In genomic region chr11:58977150-58977549, GRCm38 (mm10) we compare ENCODE assay signal across 8 mouse cellular contexts. TPM values are rescaled to one million over a fixed set of nuclear protein-coding genes. Genes with fewer than 3 reads are reported as not detected.
DNase-seq lines count a peak whose midpoint lies in the region; ATAC-seq lines count a peak whose summit lies in the region.

No protein-coding gene starts in this region.

- H3K36me3 ChIP-seq in heart, embryonic 11.5 days (ENCODE audit: control insufficient read depth, insufficient read depth, low read length) = no peaks in the 10 kb centered on the region
- peaks cover 16% of the 10 kb centered on the region for H3K36me3 ChIP-seq in forebrain, embryonic 13.5 days (ENCODE audit: poor library complexity, severe bottlenecking)
- H3K36me3 ChIP-seq in limb, embryonic 12.5 days = peaks cover 18% of the 10 kb centered on the region
- H3K36me3 ChIP-seq in neural tube, embryonic 12.5 days = peaks cover 11% of the 10 kb centered on the region

- H3K27ac ChIP-seq in heart, embryonic 11.5 days (ENCODE audit: low read depth, low read length) = peak overlapping the region; percentile 80
- no peak overlapping the region for H3K27ac ChIP-seq in forebrain, embryonic 13.5 days
- H3K27ac ChIP-seq in limb, embryonic 12.5 days = peak overlapping the region; percentile 72
- peak overlapping the region; percentile 51; the same call in 1 of the 2 replicates for H3K27ac ChIP-seq in neural tube, embryonic 12.5 days

- H3K4me2 ChIP-seq in heart, embryonic 11.5 days = peak overlapping the region; percentile 97
- peak overlapping the region; percentile 100 for H3K4me2 ChIP-seq in forebrain, embryonic 13.5 days
- peak overlapping the region; percentile 95 for H3K4me2 ChIP-seq in limb, embryonic 12.5 days
- peak overlapping the region; percentile 98 for H3K4me2 ChIP-seq in neural tube, embryonic 12.5 days (replicated peaks)

- H3K9me3 ChIP-seq in heart, embryonic 11.5 days (replicated peaks; ENCODE audit: control insufficient read depth, low read length) = no peaks in the 10 kb centered on the region
- H3K9me3 ChIP-seq in forebrain, embryonic 13.5 days (replicated peaks) = no peaks in the 10 kb centered on the region
- H3K9me3 ChIP-seq in limb, embryonic 12.5 days = no peaks in the 10 kb centered on the region
- no peaks in the 10 kb centered on the region for H3K9me3 ChIP-seq in neural tube, embryonic 12.5 days

- no peaks in the 10 kb centered on the region for H3K27me3 ChIP-seq in heart, embryonic 11.5 days (ENCODE audit: control insufficient read depth, insufficient read depth, low read length)
- H3K27me3 ChIP-seq in forebrain, embryonic 13.5 days = no peaks in the 10 kb centered on the region
- H3K27me3 ChIP-seq in limb, embryonic 12.5 days = no peaks in the 10 kb centered on the region
- H3K27me3 ChIP-seq in neural tube, embryonic 12.5 days (replicated peaks) = no peaks in the 10 kb centered on the region

- no peak for DNase-seq in heart, adult 18-20 months
- DNase-seq in NIH3T3 (ENCODE audit: low read depth) = peak; percentile 56
- no peak for DNase-seq in urinary bladder, postnatal 10 days (ENCODE audit: low spot score)
- no peak for DNase-seq in layer of hippocampus, adult 8-10 months (ENCODE audit: low spot score in 2 of 2)

- H3K9ac ChIP-seq in heart, embryonic 11.5 days (ENCODE audit: low read depth, low read length) = peak overlapping the region; percentile 95
- H3K9ac ChIP-seq in forebrain, embryonic 13.5 days = peak overlapping the region; percentile 90
- H3K9ac ChIP-seq in limb, embryonic 12.5 days (replicated peaks) = peak overlapping the region; percentile 93
- peak overlapping the region; percentile 90 for H3K9ac ChIP-seq in neural tube, embryonic 12.5 days

- no peak for ATAC-seq in heart, embryonic 11.5 days (replicated peaks; ENCODE audit: insufficient number of reproducible peaks, low FRiP score, low TSS enrichment)
- no peak for ATAC-seq in forebrain, embryonic 13.5 days
- ATAC-seq in limb, embryonic 12.5 days (ENCODE audit: insufficient number of reproducible peaks, insufficient read depth, low FRiP score, low TSS enrichment, low read depth) = no peak
- no peak for ATAC-seq in neural tube, embryonic 12.5 days (ENCODE audit: low FRiP score, low read depth)

- H3K4me1 ChIP-seq in heart, embryonic 11.5 days (ENCODE audit: control insufficient read depth, insufficient read depth, low read length) = peaks cover 18% of the 10 kb centered on the region
- H3K4me1 ChIP-seq in forebrain, embryonic 13.5 days = peaks cover 52% of the 10 kb centered on the region
- H3K4me1 ChIP-seq in limb, embryonic 12.5 days (replicated peaks) = peaks cover 35% of the 10 kb centered on the region
- H3K4me1 ChIP-seq in neural tube, embryonic 12.5 days = peaks cover 43% of the 10 kb centered on the region

- H3K4me3 ChIP-seq in heart, embryonic 11.5 days (ENCODE audit: low read depth, low read length) = peak overlapping the region; percentile 99
- H3K4me3 ChIP-seq in forebrain, embryonic 13.5 days = peak overlapping the region; percentile 97
- H3K4me3 ChIP-seq in limb, embryonic 12.5 days (replicated peaks) = peak overlapping the region; percentile 95
- H3K4me3 ChIP-seq in neural tube, embryonic 12.5 days = peak overlapping the region; percentile 96

- 0% methylated on average over 29 of the region's 29 CpGs for whole genome bisulfite sequencing in heart, embryonic 11.5 days (ENCODE audit: insufficient replicate concordance)
- under 1% methylated on average over 29 of the region's 29 CpGs for WGBS in forebrain, embryonic 13.5 days
- under 1% methylated on average over 29 of the region's 29 CpGs for WGBS in limb, embryonic 12.5 days
- WGBS in neural tube, embryonic 12.5 days = under 1% methylated on average over 29 of the region's 29 CpGs

RNA-seq across cellular contexts. Expression of gene Trim11, which starts 0.7 kb away (rescaled TPM):
- polyA plus RNA-seq in heart, embryonic 11.5 days (2014; fragmentation: Nextera tagmentation; extraction: Ambion mirVana) = 26.1 and 27.5 TPM in 2 replicates
- total RNA-seq in heart, adult 18-20 months (2021) = 10 to 100 TPM; 15.2 to 15.4 TPM
- 19.4 and 22.9 TPM in 2 replicates for polyA plus RNA-seq in forebrain, embryonic 13.5 days (2015; fragmentation: Nextera tagmentation; extraction: Ambion mirVana)
- 21.6 and 22.4 TPM in 2 replicates for polyA plus RNA-seq in limb, embryonic 12.5 days (2016; fragmentation: Nextera tagmentation; extraction: Ambion mirVana)
- 20.5 TPM in 2 replicates for polyA plus RNA-seq in neural tube, embryonic 12.5 days (2016; fragmentation: Nextera tagmentation; extraction: Ambion mirVana)
- 10 to 100 TPM; 28.4 to 32.5 (median 31.0) TPM for total RNA-seq in layer of hippocampus, adult 8-10 months (2022)

RNA-seq across cellular contexts. Expression of gene Hist3h2a, which starts 22.7 kb away (rescaled TPM):
- polyA plus RNA-seq in heart, embryonic 11.5 days (2014; fragmentation: Nextera tagmentation; extraction: Ambion mirVana) = 22.5 and 23.3 TPM in 2 replicates
- total RNA-seq in heart, adult 18-20 months (2021) = 10 to 100 TPM; 13.9 to 17.4 TPM
- 126 and 132 TPM in 2 replicates for polyA plus RNA-seq in forebrain, embryonic 13.5 days (2015; fragmentation: Nextera tagmentation; extraction: Ambion mirVana)
- polyA plus RNA-seq in limb, embryonic 12.5 days (2016; fragmentation: Nextera tagmentation; extraction: Ambion mirVana) = 26.2 and 27.9 TPM in 2 replicates
- 91.6 and 103 TPM in 2 replicates for polyA plus RNA-seq in neural tube, embryonic 12.5 days (2016; fragmentation: Nextera tagmentation; extraction: Ambion mirVana)
- 10 to 100 TPM; 48.9 to 64.2 (median 56.8) TPM for total RNA-seq in layer of hippocampus, adult 8-10 months (2022)

RNA-seq across cellular contexts. Expression of gene Trim17, which starts 22.7 kb away (rescaled TPM):
- 1.0 and 1.1 TPM in 2 replicates for polyA plus RNA-seq in heart, embryonic 11.5 days (2014; fragmentation: Nextera tagmentation; extraction: Ambion mirVana)
- total RNA-seq in heart, adult 18-20 months (2021) = under 1 TPM in 1 of 2 experiments, not detected in 1; 0.12 TPM
- polyA plus RNA-seq in forebrain, embryonic 13.5 days (2015; fragmentation: Nextera tagmentation; extraction: Ambion mirVana) = 0.96 and 1.3 TPM in 2 replicates
- 0.80 and 0.93 TPM in 2 replicates for polyA plus RNA-seq in limb, embryonic 12.5 days (2016; fragmentation: Nextera tagmentation; extraction: Ambion mirVana)
- polyA plus RNA-seq in neural tube, embryonic 12.5 days (2016; fragmentation: Nextera tagmentation; extraction: Ambion mirVana) = 0.84 and 1.0 TPM in 2 replicates
- 1 to 10 TPM; 2.8 to 6.3 (median 4.8) TPM for total RNA-seq in layer of hippocampus, adult 8-10 months (2022)

RNA-seq across cellular contexts. Expression of gene Hist3h2ba, which starts 28.4 kb away (rescaled TPM):
- polyA plus RNA-seq in heart, embryonic 11.5 days (2014; fragmentation: Nextera tagmentation; extraction: Ambion mirVana) = 6.4 and 8.4 TPM in 2 replicates
- total RNA-seq in heart, adult 18-20 months (2021) = 1 to 10 TPM; 1.0 to 1.4 TPM
- 315 and 321 TPM in 2 replicates for polyA plus RNA-seq in forebrain, embryonic 13.5 days (2015; fragmentation: Nextera tagmentation; extraction: Ambion mirVana)
- polyA plus RNA-seq in limb, embryonic 12.5 days (2016; fragmentation: Nextera tagmentation; extraction: Ambion mirVana) = 22.6 and 28.5 TPM in 2 replicates
- 167 and 246 TPM in 2 replicates for polyA plus RNA-seq in neural tube, embryonic 12.5 days (2016; fragmentation: Nextera tagmentation; extraction: Ambion mirVana)
- 10 to 100 TPM; 71.4 to 92.2 (median 75.7) TPM for total RNA-seq in layer of hippocampus, adult 8-10 months (2022)

RNA-seq across cellular contexts. Expression of gene Rnf187, which starts 38.4 kb away (rescaled TPM):
- 172 and 192 TPM in 2 replicates for polyA plus RNA-seq in heart, embryonic 11.5 days (2014; fragmentation: Nextera tagmentation; extraction: Ambion mirVana)
- 100 to 1,000 TPM; 165 to 170 TPM for total RNA-seq in heart, adult 18-20 months (2021)
- polyA plus RNA-seq in forebrain, embryonic 13.5 days (2015; fragmentation: Nextera tagmentation; extraction: Ambion mirVana) = 368 and 373 TPM in 2 replicates
- 306 and 315 TPM in 2 replicates for polyA plus RNA-seq in limb, embryonic 12.5 days (2016; fragmentation: Nextera tagmentation; extraction: Ambion mirVana)
- polyA plus RNA-seq in neural tube, embryonic 12.5 days (2016; fragmentation: Nextera tagmentation; extraction: Ambion mirVana) = 594 and 608 TPM in 2 replicates
- total RNA-seq in layer of hippocampus, adult 8-10 months (2022) = 100 to 1,000 TPM; 426 to 450 (median 442) TPM
